Mouse (Mus musculus): ENCODE results near the gene Psmd14.

GRCm38 (mm10) chr2:61813521-61813920 lies 102.0 kb downstream of the Psmd14 start:
- TF ChIP-seq CTCF (IDR thresholded peaks at IDR 0.05; ENCODE audit: control insufficient read depth, insufficient read depth, low read length) (no peak), POLR2A (IDR thresholded peaks at IDR 0.05; ENCODE audit: borderline replicate concordance, control insufficient read depth, low read depth, low read length) (no peak)

Measured in bone marrow, adult 2 months (tissue).